Mouse (Mus musculus) kidney, adult 11 months (tissue): ENCODE data around the gene Fam160a1.
A peak's percentile ranks its signal among the peaks of the same experiment; 100 is the strongest.

Experiments
- DNase-seq: peaks from one replicate; pipeline ENCODE4 v3.0.0; 2022

The Fam160a1 gene

GRCm38 (mm10) chr3:85669844-85670243 is 147.2 kb downstream of the Fam160a1 start:
- no peak for DNase-seq

GRCm38 (mm10) chr3:85667683-85668082 is 149.4 kb downstream of the Fam160a1 start:
- no peak for DNase-seq

- no peak for DNase-seq
These were observed 150.4 kb downstream of the Fam160a1 start for GRCm38 (mm10) chr3:85666736-85667135.

GRCm38 (mm10) chr3:85666166-85666565 is 150.9 kb downstream of the Fam160a1 start:
- peak; percentile 20 for DNase-seq

- no peak for DNase-seq
These were observed 152.4 kb downstream of the Fam160a1 start for GRCm38 (mm10) chr3:85664591-85665171.

GRCm38 (mm10) chr3:85663826-85664225 is 153.3 kb downstream of the Fam160a1 start:
- DNase-seq: peak; percentile 19

GRCm38 (mm10) chr3:85661926-85662813 is 154.9 kb downstream of the Fam160a1 start:
- DNase-seq: no peak

- DNase-seq: no peak
These were observed 157.4 kb downstream of the Fam160a1 start for GRCm38 (mm10) chr3:85659681-85660080.

GRCm38 (mm10) chr3:85655538-85655937 is 161.6 kb downstream of the Fam160a1 start:
- DNase-seq: no peak

- DNase-seq: no peak
These were observed 164.1 kb downstream of the Fam160a1 start for GRCm38 (mm10) chr3:85652727-85653665.

- DNase-seq: no peak
These were observed 167.9 kb downstream of the Fam160a1 start for GRCm38 (mm10) chr3:85649176-85649575.

GRCm38 (mm10) chr3:85645517-85646004 is 171.5 kb downstream of the Fam160a1 start:
- no peak for DNase-seq

- DNase-seq: no peak
These were observed 172.3 kb downstream of the Fam160a1 start for GRCm38 (mm10) chr3:85644814-85645213.

- no peak for DNase-seq
These were observed 175.3 kb downstream of the Fam160a1 start for GRCm38 (mm10) chr3:85641751-85642150.

- no peak for DNase-seq
These were observed 180.2 kb downstream of the Fam160a1 start for GRCm38 (mm10) chr3:85636716-85637447.

- DNase-seq: no peak
These were observed 181.5 kb downstream of the Fam160a1 start for GRCm38 (mm10) chr3:85635591-85635990.

- DNase-seq: no peak
These were observed 182.0 kb downstream of the Fam160a1 start for GRCm38 (mm10) chr3:85635126-85635419.

GRCm38 (mm10) chr3:85634389-85635125 is 182.5 kb downstream of the Fam160a1 start:
- DNase-seq: no peak

GRCm38 (mm10) chr3:85633733-85634132 is 183.4 kb downstream of the Fam160a1 start:
- no peak for DNase-seq

GRCm38 (mm10) chr3:85629895-85630510 is 187.1 kb downstream of the Fam160a1 start:
- DNase-seq: no peak

GRCm38 (mm10) chr3:85619751-85620150 is 197.3 kb downstream of the Fam160a1 start:
- no peak for DNase-seq
